Mouse (Mus musculus) erythroblast, embryonic 14.5 days (primary cell): ENCODE results near the gene Mien1.

Source experiments
- GATA1 ChIP-seq: IDR thresholded peaks from 2 replicates; pipeline ENCODE4 v1.6.1; 2012; ENCODE audit warnings: low read length, inconsistent platforms, mixed read lengths
- TAL1 ChIP-seq: IDR thresholded peaks from 3 replicates; pipeline ENCODE4 v1.6.1; 2012; ENCODE audit warnings: low read length, inconsistent platforms, mixed read lengths

DNA sequence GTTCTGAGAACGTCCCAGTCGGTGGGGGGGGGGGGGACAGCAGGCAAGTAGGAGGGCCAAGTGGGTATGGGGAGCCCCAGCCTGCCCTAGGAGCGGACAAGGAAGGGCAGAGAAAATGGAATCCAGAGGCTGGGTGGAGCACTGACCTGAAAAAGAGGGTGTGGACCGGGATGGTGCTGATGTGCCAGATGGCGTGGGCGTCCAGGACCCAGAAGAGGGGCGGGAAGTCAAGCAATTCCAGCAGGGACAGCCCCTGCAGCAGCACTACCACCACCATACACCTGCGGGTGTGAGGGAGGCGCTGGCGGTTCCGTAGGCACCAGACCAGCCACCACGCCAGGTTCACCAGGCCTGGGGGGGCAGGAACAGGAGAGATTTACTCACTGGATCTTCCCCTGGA is 48.6 kb downstream of the Mien1 start:
- no peak for TF ChIP-seq GATA1
- no peak for TF ChIP-seq TAL1
